Mouse (Mus musculus): ENCODE results near the gene Ccdc121.

Gene Ccdc121

GRCm38 (mm10) chr1:181511307-181511706 is at the start of gene Ccdc121:
Gene Ccdc121, minus strand, starts transcription at chr1:181511451.
- peak; percentile 8 for DNase-seq

DNA sequence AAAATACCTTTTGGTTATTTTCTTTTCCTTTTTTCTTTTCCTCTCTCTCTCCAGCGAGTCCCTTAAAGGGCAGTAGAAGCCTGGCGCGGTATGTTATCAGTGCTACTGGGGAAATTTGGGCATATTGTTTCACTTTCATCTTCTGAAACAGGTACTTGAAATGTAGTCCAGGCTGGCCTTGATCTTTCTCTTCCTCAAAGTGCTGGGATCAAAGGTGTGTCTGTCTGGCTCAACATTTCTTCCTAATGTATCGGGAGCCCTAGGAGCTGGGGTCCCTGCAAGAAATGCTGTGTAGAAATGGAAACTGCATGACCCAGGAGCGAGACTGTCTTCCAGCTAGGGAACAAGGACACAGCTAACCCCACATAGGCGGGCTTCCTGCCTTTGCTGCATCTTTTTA is 49.1 kb upstream of the Ccdc121 start:
- no peak for DNase-seq

- no peak for DNase-seq
Measured at GRCm38 (mm10) chr1:181559655-181560054, 48.4 kb upstream of the Ccdc121 start.

GRCm38 (mm10) chr1:181555475-181555874 is 44.2 kb upstream of the Ccdc121 start:
- no peak for DNase-seq

DNA sequence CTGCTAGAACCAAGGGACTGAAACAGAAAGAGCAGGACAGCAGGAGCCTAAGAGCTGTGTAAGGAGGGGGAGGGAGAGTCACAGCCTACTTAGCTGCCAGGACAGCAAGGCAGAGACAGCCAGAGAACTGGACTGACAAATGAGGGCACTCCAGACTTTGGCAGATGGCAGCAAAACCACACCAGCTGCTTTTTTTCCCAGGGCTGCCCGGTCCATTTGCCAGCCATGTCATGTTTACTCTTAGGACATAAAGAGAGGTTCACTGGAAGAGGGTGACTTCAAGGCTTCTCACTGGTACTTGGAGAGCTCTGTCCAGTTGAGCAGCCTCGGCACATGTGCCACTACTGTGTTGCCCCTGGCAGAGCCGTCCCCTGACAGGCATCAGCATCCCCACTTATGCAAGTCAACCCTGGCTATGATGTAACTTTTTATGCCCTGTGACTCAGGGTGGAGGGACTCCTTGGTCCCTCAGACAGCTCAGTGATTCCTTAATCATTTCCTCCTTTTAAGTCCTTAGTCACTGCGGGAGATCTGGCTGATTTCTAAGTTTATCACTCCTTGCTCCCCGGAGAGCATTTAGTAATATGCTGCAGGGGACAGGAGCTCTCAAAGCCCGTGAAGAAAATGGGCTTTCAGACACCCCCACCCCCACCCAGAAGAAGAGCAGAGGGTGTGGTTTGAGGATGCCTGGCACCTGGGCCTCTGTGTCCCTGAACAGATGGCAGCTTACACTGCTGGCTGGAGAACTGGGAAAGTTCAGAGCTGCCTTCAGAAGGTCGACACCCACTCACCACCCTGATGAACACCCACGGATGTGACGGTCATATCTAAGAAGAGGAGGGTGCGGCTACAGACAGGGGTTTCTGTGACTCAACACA is 41.5 kb upstream of the Ccdc121 start:
- DNase-seq = no peak

DNA sequence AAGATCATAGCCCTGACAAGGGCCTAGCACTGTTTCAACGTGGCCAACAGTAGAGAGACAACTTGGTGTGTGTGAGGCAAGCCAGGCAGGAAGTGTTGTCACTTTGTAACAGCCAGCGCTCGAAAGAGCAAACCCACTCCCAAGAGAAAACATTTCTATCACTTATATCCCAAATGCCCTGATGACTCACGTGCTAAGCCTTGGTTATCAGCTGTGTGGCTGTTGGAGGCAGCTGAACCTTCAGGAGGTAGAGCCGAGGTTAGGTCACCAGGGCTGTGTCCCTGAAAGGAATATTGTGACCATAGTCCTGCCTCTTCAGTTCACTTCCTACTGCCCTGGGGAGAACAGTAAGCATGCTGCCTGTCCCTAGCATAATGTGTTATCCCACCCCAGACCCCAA is 39.6 kb upstream of the Ccdc121 start:
- DNase-seq = no peak

DNA sequence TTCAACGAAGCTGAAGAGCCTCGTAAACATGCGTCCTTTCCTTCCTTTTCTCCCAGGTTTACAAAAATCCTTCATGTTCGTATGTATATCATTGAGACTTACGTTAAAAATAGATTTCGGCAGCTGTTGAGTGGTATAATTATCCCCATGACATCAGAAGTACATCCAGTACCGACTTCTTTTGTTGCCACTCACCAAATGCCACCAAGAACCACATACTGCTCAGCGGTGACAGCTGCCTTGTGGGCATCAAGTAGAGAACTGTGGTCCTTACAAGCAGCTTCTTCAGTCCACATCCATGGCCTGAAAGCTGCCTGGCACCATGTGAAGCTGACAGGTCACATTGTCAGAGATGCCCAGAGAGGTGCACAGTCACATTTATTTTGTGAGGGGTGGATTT is 38.7 kb upstream of the Ccdc121 start:
- no peak for DNase-seq

DNA sequence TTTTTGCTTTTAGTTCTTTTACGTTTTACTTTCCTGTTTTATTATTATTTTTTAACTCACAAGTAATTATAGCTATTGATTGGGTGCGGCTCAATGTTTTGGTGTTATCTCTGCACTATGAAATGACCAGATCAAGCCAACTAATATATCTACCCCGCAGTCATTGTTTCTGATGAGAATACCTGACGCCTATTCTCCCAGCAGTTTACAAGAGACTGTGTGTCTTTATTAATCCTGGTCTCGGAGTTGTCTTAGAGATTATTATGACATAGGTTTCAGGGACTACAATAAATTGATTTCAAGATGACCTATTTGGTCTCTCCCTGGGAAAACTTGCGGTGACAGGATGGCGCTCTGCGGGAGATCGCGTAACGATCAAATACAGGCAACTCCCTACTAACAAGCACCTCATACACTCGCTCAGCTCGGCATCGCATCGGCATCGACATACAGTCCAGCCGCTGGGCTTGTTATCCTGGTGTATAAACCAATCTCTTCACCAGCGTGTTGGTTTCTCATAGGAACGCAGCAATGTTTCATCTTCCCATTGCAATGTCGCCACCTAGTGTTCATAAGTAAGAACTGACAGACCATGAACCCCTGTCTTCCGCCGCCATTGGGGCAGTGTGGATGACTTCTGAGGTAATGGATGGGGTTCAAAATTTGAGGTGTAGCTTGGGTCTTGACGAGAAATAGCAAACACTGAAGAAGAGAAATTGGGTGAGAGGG is 34.0 kb upstream of the Ccdc121 start:
- DNase-seq = peak; percentile 64

- peak; percentile 50 for DNase-seq
Measured at GRCm38 (mm10) chr1:181543711-181544383, 32.6 kb upstream of the Ccdc121 start.

DNA sequence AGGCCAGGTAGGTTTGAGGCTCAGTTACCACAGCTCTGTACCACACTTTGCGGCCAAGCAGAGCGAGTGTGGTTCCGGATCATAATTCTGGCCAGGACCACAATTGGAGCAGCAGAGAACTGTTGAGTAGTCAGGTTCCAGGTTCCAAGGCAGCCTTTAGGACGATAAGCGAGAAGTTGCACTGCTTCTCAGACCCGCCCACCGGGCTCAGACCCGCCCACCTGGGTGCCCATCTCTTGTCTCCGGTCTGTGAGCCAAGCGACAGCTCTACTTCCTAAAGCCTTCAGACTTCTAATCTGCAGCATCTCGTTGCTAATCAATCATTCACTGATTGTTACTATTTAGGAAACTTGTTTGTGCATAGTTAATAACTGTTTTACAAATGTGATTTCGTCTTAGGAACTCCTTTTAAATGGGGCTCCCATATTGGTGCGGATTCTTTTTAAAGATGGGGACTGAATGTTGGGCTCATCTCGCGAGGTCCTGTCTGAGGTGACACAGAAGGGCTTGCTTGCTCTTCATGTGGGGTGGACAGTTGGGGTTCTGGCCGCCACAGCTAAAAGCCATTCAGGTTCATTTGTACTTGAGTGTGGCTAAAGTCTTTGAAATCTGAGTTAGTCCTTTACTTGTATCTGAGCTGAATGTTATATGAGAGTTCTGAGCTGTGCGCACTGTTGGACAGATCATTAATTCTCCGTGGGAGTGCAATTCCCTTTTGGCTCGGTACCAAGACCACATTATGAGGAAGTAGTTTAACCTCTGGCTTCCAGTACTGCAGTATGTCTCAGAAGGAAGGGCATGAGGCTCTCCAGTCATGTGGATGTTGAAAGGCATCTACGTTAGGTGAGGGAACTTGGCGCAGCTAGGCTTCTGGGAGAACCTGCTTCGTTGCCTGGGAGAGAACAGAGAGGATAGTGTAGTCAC is 28.9 kb upstream of the Ccdc121 start:
- DNase-seq = peak; percentile 7

DNA sequence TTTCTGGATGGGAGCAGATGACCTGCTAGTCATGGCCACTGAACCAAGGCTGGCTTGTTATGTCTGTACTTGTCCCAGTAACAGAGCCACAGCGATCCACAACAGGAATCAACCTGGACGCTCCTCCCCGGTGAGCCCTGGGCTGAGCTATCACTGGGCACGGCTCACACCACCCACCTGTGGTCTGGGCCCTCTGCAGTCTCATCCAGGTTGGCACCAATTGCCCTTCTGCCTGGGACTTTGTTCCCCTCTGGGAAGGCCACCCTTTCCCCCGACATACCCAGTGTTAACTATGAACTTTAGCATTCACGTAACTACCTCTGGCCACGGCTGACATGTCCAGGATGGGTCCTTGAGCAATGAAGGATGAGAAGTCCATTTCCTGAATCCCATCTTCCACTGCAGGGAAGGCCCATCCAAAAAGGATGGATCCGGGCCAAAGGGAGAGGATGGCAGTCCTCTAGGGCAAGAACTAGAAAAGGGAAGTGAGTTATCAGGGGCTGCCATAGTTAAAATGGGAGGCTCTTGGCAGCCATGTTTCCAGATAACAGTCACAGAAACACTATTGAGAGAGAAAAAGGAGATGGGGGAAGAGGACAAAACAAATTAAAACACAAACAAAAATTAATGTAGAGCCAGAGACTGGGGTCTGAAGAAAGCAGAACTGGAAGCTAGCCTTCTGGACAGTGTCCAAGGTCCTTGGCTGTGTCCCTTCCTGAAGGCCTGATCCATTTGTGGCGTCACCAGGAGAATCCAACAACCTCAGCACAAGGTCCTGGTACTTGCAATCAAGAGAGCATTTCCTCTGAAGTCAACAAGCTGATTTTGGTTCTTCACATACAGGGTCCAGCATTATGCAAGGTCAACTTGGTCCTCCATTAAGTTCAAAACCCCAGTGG is 26.6 kb upstream of the Ccdc121 start:
- no peak for DNase-seq

DNA sequence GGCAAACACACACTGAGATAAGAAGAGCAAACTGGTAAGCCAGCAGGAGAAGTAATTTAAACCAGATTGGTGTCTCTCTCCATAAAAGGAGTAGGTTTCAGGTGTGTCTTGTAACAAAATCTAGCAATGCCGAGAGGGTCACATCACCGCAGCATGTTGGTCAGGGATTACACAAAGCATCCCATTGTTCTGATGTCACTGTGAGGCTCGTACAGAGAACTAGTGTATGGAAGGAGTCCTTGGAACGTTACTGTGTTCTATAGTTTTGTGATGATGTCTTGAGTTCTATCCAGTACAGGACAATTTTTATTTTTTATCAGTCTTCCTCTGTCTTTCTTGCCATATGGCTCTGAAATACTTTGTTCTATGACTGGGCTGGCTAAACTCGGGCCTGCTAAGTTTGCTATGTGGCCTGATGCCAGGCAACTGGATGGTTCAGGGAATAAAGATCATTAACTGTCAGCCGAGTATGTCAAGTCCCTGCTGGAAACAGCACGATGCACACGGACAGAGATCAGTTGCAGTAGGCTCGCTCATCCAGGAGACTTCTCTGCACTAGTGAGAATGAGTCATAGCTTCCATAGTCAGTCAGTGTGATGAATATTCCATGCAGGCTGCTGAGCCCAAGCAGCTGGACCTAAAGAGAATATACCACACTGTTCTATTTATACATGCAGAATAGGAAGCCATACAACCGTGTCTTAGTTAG is 24.1 kb upstream of the Ccdc121 start:
- DNase-seq = no peak

- DNase-seq = peak; percentile 95
Measured at GRCm38 (mm10) chr1:181529368-181529767, 18.1 kb upstream of the Ccdc121 start.

GRCm38 (mm10) chr1:181525996-181526395 is 14.7 kb upstream of the Ccdc121 start:
- no peak for DNase-seq

DNA sequence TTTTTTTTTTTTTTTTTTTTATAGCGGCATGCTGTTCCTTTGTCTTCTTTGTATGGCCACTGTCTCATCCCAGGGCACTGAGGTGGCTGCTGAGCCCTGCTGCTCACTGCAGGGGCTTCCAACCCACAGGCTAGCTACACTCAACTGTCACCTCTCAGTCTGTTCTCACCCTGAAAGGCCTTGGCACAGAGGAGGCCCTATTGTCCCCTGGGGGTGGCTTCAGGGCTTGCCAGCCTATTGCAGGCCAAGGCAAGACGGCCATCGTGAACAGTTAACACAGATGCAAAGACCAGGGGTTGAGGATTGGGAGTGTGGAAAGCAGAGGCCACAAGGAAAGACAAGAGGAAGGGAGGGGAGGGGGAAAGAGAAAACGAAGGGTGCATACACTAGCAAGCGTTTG is 12.6 kb upstream of the Ccdc121 start:
- DNase-seq = no peak

- no peak for DNase-seq
Measured at GRCm38 (mm10) chr1:181521401-181522091, 10.3 kb upstream of the Ccdc121 start.

DNA sequence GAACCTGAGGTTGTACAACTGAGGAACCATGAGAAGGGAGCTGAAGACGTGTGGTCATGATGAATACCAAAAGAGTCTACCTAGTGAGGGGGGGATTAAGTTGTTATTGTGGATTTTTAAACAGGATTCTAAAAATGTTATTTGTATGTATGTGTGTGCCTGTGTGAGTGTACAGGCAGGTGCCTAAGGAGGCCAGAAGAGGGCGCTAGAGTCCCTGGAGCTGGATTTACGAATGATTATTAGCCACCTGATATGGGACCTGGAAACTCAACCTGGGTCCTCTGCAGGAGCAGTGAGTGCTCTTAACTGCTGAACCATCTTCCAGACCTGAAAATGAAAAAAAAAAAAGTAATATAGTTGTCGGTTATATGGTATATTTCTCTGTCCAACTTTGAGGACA is 7.9 kb upstream of the Ccdc121 start:
- no peak for DNase-seq

DNA sequence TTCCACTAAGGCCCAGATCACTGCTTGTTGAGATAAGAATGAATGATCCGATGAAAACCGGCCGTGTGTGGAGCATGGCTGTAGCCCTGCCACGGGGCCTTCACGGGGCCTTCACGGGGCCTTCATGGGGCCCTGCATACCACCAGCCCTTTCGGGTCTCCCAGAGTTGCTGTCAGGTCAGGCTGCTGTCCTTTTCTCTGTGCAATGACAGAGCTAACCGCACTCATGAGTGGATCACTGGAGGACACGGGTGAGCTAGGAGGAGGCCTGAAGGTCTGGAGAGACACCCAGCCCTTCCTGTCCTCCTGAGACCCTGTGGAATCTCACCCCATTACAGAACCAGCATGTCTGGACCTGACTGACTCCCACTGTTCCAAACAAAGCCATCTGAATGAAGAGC is 6.8 kb upstream of the Ccdc121 start:
- no peak for DNase-seq

DNA sequence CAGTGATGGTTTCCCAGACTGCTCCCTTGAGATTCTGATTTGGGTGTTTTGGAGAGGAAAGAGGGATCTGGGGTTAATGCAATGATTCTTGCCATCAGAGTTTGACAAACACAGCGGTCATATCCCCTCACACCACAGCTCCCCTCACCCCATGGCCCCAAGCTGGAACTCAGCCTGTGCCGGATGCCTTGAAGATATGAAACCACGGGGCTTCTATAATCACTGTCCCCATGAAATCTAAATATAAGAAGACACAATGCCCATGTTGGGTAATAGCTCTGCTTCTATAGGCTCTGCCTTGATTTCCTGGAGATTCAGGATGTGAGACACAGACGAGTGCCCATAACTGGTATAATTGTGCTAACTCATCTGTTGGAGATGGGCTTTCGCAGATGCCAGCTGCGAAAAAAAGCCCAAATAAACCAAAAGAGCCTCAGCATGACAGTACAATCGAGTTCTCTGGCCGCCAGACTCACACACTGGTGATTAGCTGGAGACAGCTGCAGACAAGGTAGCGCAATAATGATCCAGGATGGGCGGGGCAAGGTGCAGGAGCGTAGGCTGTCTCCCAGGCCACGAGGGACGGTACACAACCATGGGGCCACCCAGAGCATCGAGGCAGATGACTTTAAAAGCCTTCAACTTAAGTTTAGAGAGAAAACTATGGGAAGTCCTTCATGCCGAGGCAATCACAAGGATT is 1.3 kb upstream of the Ccdc121 start:
- no peak for DNase-seq

Data from lung, postnatal 14 days (tissue).